Mouse (Mus musculus) heart, postnatal 0 days (tissue): ENCODE results near the gene Dnm1.

ENCODE experiments used
- CTCF ChIP-seq: IDR thresholded peaks from 2 replicates; pipeline ENCODE4 v1.5.1; 2016; ENCODE audit warnings: antibody characterized with exemption, control low read depth, low read depth
- EP300 ChIP-seq: IDR thresholded peaks from 2 replicates; pipeline ENCODE4 v1.6.1; 2016; ENCODE audit warnings: antibody characterized with exemption, low read depth

DNA sequence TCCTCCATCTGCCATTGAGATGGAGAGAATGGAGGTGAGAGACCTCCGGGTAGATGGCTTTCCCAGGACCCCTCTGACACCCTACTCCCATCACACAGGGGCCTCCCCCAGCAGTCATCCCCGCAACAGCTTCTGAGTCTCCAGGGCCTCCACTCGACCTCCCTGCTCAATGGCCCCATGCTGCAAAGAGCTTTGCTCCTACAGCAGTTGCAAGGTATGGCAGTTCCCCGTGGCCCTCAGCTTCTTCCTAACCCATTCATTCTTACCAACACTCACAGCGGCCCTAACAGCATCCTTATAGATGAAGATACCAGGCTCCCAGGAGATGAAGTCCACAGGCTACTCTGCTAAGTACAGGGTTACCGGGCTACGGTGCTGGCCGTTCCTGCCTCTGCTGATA, 11.0 kb upstream of the Dnm1 start:
- TF ChIP-seq CTCF (no peak), EP300 (no peak)
